Mouse (Mus musculus) bone marrow, adult 2 months (tissue): ENCODE results near the gene Tenm4.

ENCODE experiments used
- CTCF ChIP-seq: fragments of 200-500 bp; IDR thresholded peaks from 2 replicates; pipeline ENCODE4 v1.5.1; 2011; ENCODE audit warnings: low read length, control low read depth; ENCODE audit not compliant: control insufficient read depth, insufficient read depth
- POLR2A ChIP-seq: fragments of 200-500 bp; IDR thresholded peaks from 2 replicates; pipeline ENCODE4 v1.6.1; 2011; ENCODE audit warnings: low read depth, mild to moderate bottlenecking, control low read depth, low read length, borderline replicate concordance; ENCODE audit not compliant: control insufficient read depth

GRCm38 (mm10) chr7:96479139-96479538 lies 308.1 kb downstream of the Tenm4 start:
- no peak for TF ChIP-seq POLR2A
- TF ChIP-seq CTCF = no peak
